Mouse (Mus musculus) fat pad, adult 2 months (tissue): ENCODE data around the gene Gm10134.
A peak's percentile ranks its signal among the peaks of the same experiment; 100 is the strongest.

ENCODE experiments used
- DNase-seq: peaks from one replicate; pipeline ENCODE4 v3.0.0-alpha.2; 2011; ENCODE audit warnings: low read depth, low spot score; ENCODE audit errors: extremely low read depth

Gene Gm10134

GRCm38 (mm10) chr2:28529856-28530255 is 24.0 kb downstream of the Gm10134 start:
- no peak for DNase-seq

GRCm38 (mm10) chr2:28530311-28530710 is 24.4 kb downstream of the Gm10134 start:
- peak; percentile 54 for DNase-seq

- peak; percentile 74 for DNase-seq
Observed at GRCm38 (mm10) chr2:28532938-28533771, 27.3 kb downstream of the Gm10134 start.

DNA sequence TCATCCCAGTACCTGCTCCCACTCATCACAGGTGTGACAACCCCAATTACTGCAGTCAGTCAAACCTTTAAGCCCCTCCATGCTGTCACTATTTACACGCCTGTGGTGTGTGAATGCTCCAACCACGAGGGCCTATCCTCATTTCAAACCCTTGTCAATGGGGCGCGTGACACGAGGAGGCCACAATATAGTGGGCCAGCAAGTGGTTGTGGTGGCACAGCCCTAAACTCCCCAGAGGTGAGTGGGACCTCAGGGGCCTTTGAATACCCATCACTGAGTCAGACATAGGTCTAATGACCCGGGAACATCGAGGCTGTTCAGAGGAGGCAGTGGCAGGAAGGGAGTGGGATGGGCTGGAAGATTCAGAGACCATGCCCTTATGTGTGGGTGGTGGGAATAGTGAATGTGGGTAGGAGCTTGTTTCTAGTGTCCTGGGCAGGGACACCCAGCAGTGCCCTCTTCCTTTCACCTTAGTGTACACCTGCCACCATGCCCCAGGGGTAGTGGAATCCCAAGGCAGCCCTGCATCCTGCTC is 28.1 kb downstream of the Gm10134 start:
- no peak for DNase-seq

DNA sequence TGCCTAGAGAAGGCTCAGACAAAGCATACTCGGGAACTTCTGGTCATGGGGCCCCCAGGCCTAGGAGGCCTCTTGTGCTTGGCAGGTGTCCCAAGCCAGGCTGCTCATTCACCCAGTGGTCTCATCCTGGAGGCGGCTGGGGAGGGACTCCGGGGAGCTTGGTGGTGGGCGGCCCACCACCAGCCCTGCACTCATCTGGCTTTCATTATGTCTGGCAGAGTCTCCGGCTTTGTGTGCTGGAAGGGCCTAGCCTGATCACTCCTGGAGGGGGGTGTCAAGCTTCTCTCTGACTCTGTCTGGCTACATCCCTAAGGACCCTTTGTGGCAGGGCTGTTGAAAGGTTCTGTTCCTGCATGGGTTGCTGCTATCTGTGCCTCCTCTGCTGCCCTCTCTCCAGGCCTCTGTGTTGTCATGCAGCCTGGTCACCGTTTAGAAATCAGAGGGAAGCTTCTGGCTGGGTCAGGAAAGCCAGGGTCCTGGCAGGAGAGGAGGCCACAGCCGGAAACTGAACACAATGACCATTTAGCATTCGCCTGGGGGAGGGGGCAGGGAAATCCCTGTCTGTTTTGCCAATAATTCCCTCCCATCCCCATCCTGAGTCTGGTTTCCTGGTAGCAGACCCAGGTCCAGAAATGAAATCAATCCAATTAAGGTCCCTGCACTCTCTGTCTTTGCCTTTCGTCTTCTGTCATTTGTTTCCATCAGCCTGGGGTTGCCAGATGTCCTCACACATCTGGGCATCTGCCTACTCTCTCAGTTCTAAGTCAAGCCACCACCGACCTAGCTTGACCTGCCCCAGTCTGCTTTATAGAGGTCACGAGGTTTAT is 28.8 kb downstream of the Gm10134 start:
- no peak for DNase-seq

- no peak for DNase-seq
Observed at GRCm38 (mm10) chr2:28535263-28535540, 29.3 kb downstream of the Gm10134 start.

DNA sequence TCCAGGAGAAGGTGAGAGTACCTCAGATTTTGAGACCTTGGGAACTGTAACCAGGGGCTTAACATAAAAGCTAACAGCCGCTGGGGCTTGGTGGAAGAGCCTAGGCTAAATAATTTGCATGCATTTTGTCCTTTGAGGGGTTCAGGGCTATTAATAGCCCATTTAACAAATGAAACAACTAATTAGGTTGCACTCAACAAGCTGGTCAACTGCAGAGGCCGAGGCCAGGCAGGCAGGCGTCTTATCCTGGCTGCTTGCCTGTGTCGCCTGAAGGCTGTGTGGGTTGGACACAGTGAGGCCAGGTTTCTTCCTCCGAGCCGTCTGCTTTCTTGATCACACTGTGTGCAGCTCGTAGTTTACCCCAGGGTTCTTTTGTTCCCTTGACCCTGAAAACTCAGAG is 29.8 kb downstream of the Gm10134 start:
- peak; percentile 64 for DNase-seq

GRCm38 (mm10) chr2:28536166-28536565 is 30.3 kb downstream of the Gm10134 start:
- no peak for DNase-seq

DNA sequence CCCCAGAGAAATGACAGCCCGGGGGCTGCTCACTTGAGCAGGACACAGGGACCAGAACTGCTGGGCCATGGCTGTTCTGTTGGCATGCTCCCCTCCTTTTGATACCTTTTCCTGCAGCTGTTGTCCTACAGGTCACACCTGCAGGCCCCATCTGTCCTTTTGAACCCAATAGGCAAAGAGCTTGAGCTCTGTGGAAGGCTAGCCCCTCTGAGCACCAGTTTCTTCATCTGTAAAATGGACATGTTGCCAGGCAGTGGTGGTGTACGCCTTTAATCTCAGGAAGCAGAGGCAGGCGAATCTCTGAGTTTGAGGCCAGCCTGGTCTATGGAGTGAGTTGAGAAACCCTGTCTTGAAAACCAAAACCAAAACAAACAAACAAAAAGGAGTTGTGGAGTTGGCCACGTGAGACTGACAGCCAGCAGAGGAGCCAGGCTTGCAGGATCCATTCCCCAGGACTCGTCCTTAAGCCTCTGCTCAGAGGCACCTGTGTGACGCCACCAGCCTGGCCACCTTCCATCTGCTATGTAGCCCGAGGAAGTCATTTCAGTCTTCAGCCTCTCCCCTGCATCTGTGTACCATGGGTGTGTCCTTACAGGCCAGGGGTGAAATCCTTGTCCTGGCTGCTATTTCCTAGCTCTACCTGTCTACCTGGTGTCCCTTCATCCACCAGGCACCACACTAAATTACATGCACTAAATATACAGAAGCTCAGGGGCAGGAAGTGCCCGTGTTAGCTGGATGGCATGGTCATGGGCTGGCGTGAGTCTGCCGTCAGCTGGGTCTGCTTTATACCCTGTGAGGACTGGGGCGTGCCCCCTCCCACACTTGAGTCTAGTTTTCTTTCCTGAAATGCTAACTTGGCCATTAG is 31.1 kb downstream of the Gm10134 start:
- peak; percentile 70 for DNase-seq

DNA sequence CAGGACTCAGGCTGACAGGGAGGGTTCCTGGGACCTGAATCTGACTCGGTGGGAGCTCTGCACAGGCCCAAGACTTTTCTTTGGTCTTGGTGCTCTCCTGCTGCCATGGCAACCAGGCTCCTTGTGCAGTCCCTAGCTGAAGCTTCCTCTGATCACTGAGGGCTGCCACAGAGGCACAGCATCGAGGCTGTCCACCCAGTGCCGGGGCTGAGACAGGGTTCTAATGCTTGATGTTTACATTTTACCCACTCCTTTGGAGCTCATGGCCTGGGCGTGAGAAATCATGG is 31.7 kb downstream of the Gm10134 start:
- no peak for DNase-seq

GRCm38 (mm10) chr2:28537995-28538816 is 32.3 kb downstream of the Gm10134 start:
- DNase-seq: no peak

- no peak for DNase-seq
Observed at GRCm38 (mm10) chr2:28538817-28539128, 32.9 kb downstream of the Gm10134 start.

DNA sequence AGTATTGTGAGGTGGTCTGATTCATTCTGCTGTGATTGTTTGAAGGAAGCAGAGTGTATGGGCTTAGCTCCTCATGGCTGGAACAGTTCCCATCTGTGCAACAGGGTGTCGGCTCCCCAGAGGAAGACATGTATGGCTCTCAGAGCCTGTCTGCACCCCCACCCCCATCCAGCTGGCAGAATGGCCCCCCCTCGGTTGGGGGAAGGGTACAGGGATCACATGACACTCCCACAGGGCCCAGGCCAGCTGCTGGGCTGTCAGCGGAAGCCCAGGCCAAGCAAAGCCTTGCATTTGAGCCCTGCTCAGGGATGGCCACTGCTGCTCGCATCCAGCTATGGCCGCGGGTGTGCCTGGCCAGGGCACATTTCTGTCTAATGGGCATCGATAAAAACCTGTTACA is 33.3 kb downstream of the Gm10134 start:
- no peak for DNase-seq

GRCm38 (mm10) chr2:28539949-28540348 is 34.1 kb downstream of the Gm10134 start:
- DNase-seq: no peak

DNA sequence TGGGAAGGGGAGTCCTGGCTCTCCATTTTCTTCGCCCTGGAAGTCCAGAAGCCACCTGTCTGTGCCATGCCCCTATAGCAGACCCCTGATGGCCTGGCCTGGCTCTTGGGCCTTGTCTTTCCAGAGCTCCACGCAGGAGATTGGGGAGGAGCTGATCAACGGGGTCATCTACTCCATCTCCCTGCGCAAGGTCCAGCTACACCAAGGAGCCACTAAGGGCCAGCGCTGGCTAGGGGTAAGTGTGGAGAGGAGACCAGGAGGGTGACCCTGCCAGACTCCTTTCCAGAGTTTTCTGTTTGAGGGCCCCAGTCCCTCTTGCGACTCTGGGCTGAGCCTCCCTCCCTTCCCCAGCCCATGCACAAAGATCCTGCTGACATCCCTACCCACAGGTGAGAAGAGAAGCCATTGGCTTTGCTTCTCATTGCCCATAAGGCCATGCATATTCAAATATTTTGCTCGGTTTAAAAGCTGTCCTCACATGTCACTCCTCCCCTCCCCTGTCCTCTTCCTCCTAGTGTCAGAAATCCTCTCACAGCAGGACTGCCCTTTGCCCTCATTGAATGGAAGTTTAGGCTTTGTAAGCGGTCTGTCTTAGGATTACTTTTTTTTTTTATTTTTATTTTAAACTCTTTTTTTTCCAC is 34.8 kb downstream of the Gm10134 start:
- DNase-seq: no peak

- DNase-seq: no peak
Observed at GRCm38 (mm10) chr2:28543894-28544293, 38.0 kb downstream of the Gm10134 start.

DNA sequence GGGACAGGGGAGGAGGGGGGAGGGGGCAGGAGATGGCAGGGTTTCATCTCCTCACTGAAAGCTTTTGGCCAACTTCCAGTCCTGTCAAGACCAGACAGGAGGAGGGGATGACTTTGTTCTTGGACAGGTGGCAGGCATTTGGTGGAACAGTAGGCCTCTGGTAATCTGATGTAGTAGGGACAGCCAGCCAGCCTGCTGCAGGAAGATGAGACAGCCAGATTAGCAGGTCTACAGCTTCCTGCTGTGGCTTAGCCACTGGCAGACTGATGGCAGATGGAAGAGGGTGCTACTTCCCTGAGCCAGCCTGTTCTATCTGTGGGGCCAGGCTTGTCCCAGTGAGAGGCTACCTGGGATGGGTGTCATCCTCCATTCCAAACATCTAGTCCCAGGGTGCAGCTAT is 40.1 kb downstream of the Gm10134 start:
- DNase-seq: no peak

DNA sequence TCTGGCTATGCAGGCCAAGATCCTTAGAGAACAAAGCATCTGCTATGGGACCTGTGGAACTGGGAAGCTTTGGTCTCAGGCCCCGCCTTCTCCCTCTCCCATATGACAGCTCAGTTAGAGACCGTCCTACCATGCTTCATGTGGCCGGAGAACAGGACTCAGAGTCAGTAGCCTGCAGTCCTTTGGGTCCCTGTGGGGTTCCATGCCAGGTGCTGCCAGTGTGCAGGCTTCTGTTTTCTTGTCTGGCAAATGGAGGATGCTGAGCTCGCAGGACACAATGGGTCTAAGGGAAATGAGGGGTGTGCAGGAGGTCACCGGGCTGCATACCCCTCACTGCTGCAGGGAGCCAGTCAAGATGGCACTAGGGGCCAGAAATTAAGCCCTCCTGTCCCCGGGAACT is 40.7 kb downstream of the Gm10134 start:
- no peak for DNase-seq

DNA sequence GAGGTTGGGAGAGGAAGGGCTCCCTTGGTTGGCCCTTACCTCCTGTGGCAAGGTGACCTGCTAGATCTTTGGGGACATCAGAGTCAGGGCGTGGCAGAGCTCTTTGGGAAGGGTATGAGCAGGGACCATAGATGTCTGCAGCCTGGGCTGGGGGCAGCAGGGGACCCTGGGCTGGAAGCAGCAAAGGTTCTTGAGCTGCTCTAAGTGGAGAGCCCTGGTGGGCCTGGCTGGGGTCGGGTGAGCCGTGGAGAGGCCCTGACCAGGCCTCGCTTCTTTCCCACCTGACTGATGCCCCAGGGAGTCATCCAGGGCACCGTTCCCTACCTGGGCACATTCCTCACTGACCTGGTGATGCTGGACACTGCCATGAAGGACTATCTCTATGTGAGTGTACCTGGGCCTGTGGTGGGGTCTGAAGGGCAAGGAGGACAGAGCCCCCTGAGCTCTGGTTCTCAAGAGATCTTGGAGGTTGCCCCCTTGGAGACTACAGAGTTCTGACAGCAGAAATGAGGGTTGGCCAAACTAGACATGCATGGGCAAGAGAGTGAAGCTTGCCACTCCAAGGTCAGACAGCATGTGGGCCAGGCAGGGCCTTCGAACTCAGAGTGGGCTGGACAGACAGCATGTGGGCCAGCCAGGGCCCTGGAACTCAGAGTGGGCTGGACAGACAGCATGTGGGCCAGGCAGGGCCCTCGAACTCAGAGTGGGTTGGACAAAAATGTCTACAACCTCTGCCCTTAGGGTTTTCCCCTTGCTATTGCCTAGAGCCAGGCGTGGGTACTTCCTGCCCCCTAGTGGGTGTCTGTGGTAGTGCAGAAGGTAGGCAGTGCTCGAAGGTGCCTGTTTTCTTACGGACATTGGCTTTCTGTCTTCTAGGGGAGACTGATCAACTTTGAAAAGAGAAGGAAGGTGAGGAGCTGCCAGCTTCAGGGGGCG is 41.6 kb downstream of the Gm10134 start:
- no peak for DNase-seq
